Mouse (Mus musculus) heart, adult 2 months (tissue): ENCODE data around the gene Qsox1.

ENCODE experiments used
- CTCF ChIP-seq: fragments of 200-600 bp; IDR thresholded peaks from 2 replicates; pipeline ENCODE4 v1.8.1; 2022; ENCODE audit warnings: antibody characterized with exemption, mild to moderate bottlenecking, moderate library complexity
- POLR2A ChIP-seq: fragments of 200-500 bp; IDR thresholded peaks from 2 replicates; pipeline ENCODE4 v1.6.1; 2011; ENCODE audit warnings: mild to moderate bottlenecking, low read depth, low read length, control low read depth; ENCODE audit not compliant: insufficient read depth

DNA sequence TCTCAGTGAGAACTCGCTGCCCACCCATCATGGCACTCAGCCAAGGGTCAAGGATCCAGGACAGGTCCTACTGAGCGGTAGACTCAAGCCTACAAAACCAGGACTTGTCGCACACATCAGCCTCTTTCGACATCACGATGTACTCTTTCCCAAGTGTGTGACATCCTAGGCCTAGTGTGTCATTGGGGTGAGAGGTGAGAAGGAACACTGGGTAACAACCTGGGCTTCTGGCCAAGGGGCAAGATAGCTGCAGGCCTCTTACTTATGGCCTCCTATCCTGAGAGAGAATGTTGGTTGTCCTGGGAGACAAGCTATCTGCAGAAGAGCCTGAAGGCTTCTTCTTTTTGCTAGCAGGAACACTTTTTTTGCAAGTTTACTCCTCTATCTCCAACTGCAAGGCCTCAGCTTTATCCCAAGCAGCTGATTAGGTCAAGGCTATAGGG is 16.9 kb downstream of the Qsox1 start:
- TF ChIP-seq POLR2A (no peak), CTCF (no peak)
